In the genomic region with DNA sequence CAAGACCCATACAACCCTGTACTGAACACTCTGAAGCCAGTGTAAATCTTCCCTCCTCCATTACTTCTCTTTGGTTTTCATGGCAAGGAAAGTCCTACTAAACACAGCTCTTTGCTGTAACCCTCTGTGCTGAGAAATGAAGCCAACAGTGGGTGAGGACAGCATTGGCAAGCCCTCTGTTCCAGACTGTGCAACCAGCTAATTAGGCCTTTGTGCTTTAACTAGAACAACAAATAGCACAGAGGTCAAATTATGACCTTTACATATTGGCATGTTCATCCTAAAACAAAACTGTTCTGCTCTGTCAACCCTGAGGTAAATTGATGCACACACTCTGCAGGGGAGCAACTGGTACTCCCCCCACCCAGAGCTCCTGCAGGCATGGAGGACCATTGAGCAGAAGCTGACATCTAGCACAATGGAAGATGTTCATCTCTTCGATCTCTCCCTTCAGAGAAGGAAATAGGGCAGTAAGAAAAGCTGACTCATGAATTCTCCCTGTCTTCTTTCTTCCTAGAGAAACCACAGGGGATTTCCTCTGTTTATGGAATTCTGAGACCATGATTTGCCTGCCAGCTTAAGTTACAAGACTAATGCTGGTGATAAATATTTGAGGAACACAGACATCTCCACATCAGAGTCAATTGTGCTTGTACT, we compare ENCODE assay signal across 29 mouse cellular contexts.
DNase-seq lines count a peak whose midpoint lies in the region; ATAC-seq and TF ChIP-seq lines count a peak whose summit lies in the region.
"Had no signal": no experiment of that assay in that cellular context is flagged by ENCODE, and none has a peak within 500 bp of the region (broad histone marks: within the 10 kb centered on the region; RNA-seq: fewer than 3 reads in every experiment).

No protein-coding gene starts in this region.

- in situ Hi-C loops in CH12.LX (cut with MboI; ENCODE audit: low pct_ligation_motif_present, low pct_unique_long_range_greater_than_20kb, low sequenced_read_pairs): no loop called here

- H3K27ac ChIP-seq in liver, embryonic 16.5 days (ENCODE audit: low read length): no peak overlapping the region
- H3K27ac ChIP-seq in CH12.LX (ENCODE audit: insufficient read depth, low read depth): no peak overlapping the region
- peak overlapping the region; percentile 47 for H3K27ac ChIP-seq in bone marrow macrophage, adult 2 months (ENCODE audit: insufficient read depth, low read depth, low read length)
- H3K27ac ChIP-seq: gastrocnemius, adult 2 months; kidney, postnatal 0 days; limb, embryonic 10.5 days; limb, embryonic 15.5 days; macrophage; neural tube, embryonic 12.5 days; stomach, embryonic 15.5 days had no signal

- TF ChIP-seq RAD21 in CH12.LX (IDR thresholded peaks at IDR 0.05; ENCODE audit: low read depth, low read length): no peak

- no peak overlapping the region for H3K4me3 ChIP-seq in liver, embryonic 16.5 days (ENCODE audit: low read depth, low read length)
- no peak overlapping the region for H3K4me3 ChIP-seq in CH12.LX (replicated peaks in 1 of 3; ENCODE audit: low read depth in 2 of 3, low read length in 2 of 3, poor library complexity in 1 of 3)
- no peak overlapping the region for H3K4me3 ChIP-seq in bone marrow macrophage, adult 2 months (ENCODE audit: insufficient read depth, low read length)
- H3K4me3 ChIP-seq: erythroblast, embryonic 14.5 days; gastrocnemius, adult 2 months; limb, embryonic 10.5 days; limb, embryonic 15.5 days; myocyte; neural tube, embryonic 12.5 days; stomach, embryonic 15.5 days had no signal

- TF ChIP-seq CTCF in CH12.LX (conservative IDR thresholded peaks at IDR 0.05 in 1 of 2, IDR thresholded peaks at IDR 0.05 in 1 of 2; ENCODE audit: low read depth in 2 of 2, low read length in 2 of 2): no peak
- TF ChIP-seq CTCF in bone marrow macrophage, adult 2 months (IDR thresholded peaks at IDR 0.05; ENCODE audit: low read depth, low read length): no peak

- H3K9ac ChIP-seq in liver, embryonic 16.5 days (ENCODE audit: low read depth, low read length): no peak overlapping the region
- no peak overlapping the region for H3K9ac ChIP-seq in CH12.LX (ENCODE audit: insufficient read depth, low read depth)
- H3K9ac ChIP-seq: limb, embryonic 15.5 days; neural tube, embryonic 12.5 days; stomach, embryonic 15.5 days had no signal

- ATAC-seq in liver, embryonic 16.5 days (ENCODE audit: low read depth): 0 out of 2 replicates have a peak, but pooled peaks have one; percentile 37
- ATAC-seq: forebrain, embryonic 16.5 days; intestine, embryonic 16.5 days had no signal

- H3K4me2 ChIP-seq in liver, embryonic 16.5 days (ENCODE audit: low read depth, low read length): no peak overlapping the region
- H3K4me2 ChIP-seq in CH12.LX (ENCODE audit: insufficient read depth, low read depth, poor library complexity, severe bottlenecking): no peak overlapping the region
- H3K4me2 ChIP-seq: heart, embryonic 11.5 days; limb, embryonic 15.5 days; neural tube, embryonic 12.5 days; stomach, embryonic 15.5 days had no signal

- no peak for TF ChIP-seq EP300 in CH12.LX (IDR thresholded peaks at IDR 0.05; ENCODE audit: low read length)

- H3K27me3 ChIP-seq in liver, embryonic 16.5 days (ENCODE audit: control insufficient read depth, insufficient read depth, low read depth, low read length): no peaks in the 10 kb centered on the region
- peaks cover 3% of the 10 kb centered on the region for H3K27me3 ChIP-seq in CH12.LX (replicated peaks)
- H3K27me3 ChIP-seq: limb, embryonic 15.5 days; neural tube, embryonic 12.5 days; stomach, embryonic 15.5 days had no signal

- 29% methylated on average over 1 of the region's 1 CpGs for WGBS in liver, embryonic 16.5 days (ENCODE audit: insufficient replicate concordance)

- no peaks in the 10 kb centered on the region for H3K36me3 ChIP-seq in liver, embryonic 16.5 days (ENCODE audit: control insufficient read depth, insufficient read depth)
- H3K36me3 ChIP-seq in CH12.LX (replicated peaks in 1 of 2; ENCODE audit: control insufficient read depth in 1 of 2, insufficient read depth in 1 of 2, low read length in 1 of 2): no peaks in the 10 kb centered on the region
- H3K36me3 ChIP-seq: limb, embryonic 10.5 days; limb, embryonic 15.5 days; neural tube, embryonic 12.5 days; stomach, embryonic 15.5 days had no signal

- no peaks in the 10 kb centered on the region for H3K79me2 ChIP-seq in CH12.LX (replicated peaks; ENCODE audit: control insufficient read depth, extremely low read depth, insufficient read depth, poor library complexity, severe bottlenecking)

- no peaks in the 10 kb centered on the region; the same call in 1 of the 2 replicates for H3K4me1 ChIP-seq in liver, embryonic 16.5 days (ENCODE audit: control insufficient read depth, low read depth, low read length)
- peaks cover 0 to 8% of the 10 kb centered on the region in 2 experiments; a peak in 2 of 4 replicates for H3K4me1 ChIP-seq in CH12.LX (ENCODE audit: control insufficient read depth in 1 of 2, insufficient read depth in 2 of 2)
- peaks cover 29% of the 10 kb centered on the region for H3K4me1 ChIP-seq in bone marrow macrophage, adult 2 months (ENCODE audit: control insufficient read depth, insufficient read depth, low read length)
- H3K4me1 ChIP-seq: limb, embryonic 10.5 days; limb, embryonic 15.5 days; neural tube, embryonic 12.5 days; stomach, embryonic 15.5 days had no signal

- dilution Hi-C loops in CH12.LX (cut with MboI; ENCODE audit: extremely low pct_ligation_motif_present, extremely low pct_unique_long_range_greater_than_20kb, low sequenced_read_pairs): no loop called here

- DNase-seq in liver (no peak), 3T3-L1 (ENCODE audit: low read depth, low spot score) (peak; percentile 32), CH12.LX (ENCODE audit: extremely low read depth) (no peak)
- no peak for DNase-seq in spleen, postnatal 10 days (ENCODE audit: low spot score in 2 of 2)
- DNase-seq: adrenal gland, adult 2 months; adrenal gland, postnatal 36 days; cerebellum, adult 8-10 months; cerebellum, postnatal 25 days; gastrocnemius, adult 2 months; gastrocnemius, postnatal 36 days; heart, adult 18-20 months; kidney, adult 8-10 months; kidney, postnatal 4 days; layer of hippocampus, postnatal 36 days; lung, adult 2 months; lung, postnatal 10 days had no signal

- H3K9me3 ChIP-seq in liver, embryonic 16.5 days (replicated peaks; ENCODE audit: control insufficient read depth, low read length): no peaks in the 10 kb centered on the region
- no peaks in the 10 kb centered on the region for H3K9me3 ChIP-seq in CH12.LX (replicated peaks; ENCODE audit: low read length)
- H3K9me3 ChIP-seq: limb, embryonic 10.5 days; limb, embryonic 15.5 days; neural tube, embryonic 12.5 days; stomach, embryonic 15.5 days had no signal

- no peak for TF ChIP-seq POLR2A in CH12.LX (IDR thresholded peaks at IDR 0.05; ENCODE audit: low read depth, low read length)
- TF ChIP-seq POLR2A in bone marrow macrophage, adult 2 months (IDR thresholded peaks at IDR 0.05; ENCODE audit: borderline replicate concordance, low read depth, low read length): no peak

TF ChIP-seq in CH12.LX, 34 proteins besides CTCF, POLR2A, EP300 and RAD21:
- TF ChIP-seq UBTF (IDR thresholded peaks at IDR 0.05; ENCODE audit: low read depth, low read length): no peak
- TF ChIP-seq MAFK (IDR thresholded peaks at IDR 0.05; ENCODE audit: insufficient replicate concordance, low read length): peak; percentile 81
